Mouse (Mus musculus) E14TG2a.4 (cell line): ENCODE measurements around the gene 1700024P04Rik.
"Not testable (repeated sequence)": the region's sequence is repeated elsewhere in the genome, so short reads cannot be mapped to it uniquely, and the experiment has no call there.

Experiments used
- H3K27me3 ChIP-seq: 2 replicates; pipeline ENCODE4 v1.6.1; 2014; ENCODE audit warnings: low read length, control low read depth; ENCODE audit not compliant: insufficient read depth
- H3K36me3 ChIP-seq: 2 replicates; pipeline ENCODE4 v1.6.1; 2014; ENCODE audit warnings: low read length, control low read depth; ENCODE audit not compliant: insufficient read depth
- H3K4me1 ChIP-seq: replicated peaks from 2 replicates; pipeline ENCODE4 v1.6.1; 2014; ENCODE audit warnings: low read depth, low read length, control low read depth
- H3K4me3 ChIP-seq: replicated peaks from 2 replicates; pipeline ENCODE4 v1.5.1; 2014; ENCODE audit warnings: mild to moderate bottlenecking, low read length
- H3K9me3 ChIP-seq: 2 replicates; pipeline ENCODE4 v1.6.1; 2014; ENCODE audit warnings: low read length, control low read depth
- CTCF ChIP-seq: conservative IDR thresholded peaks from 2 replicates; pipeline ENCODE4 v1.5.1; 2014; ENCODE audit warnings: low read length
- NANOG ChIP-seq: IDR thresholded peaks from 2 replicates; pipeline ENCODE4 v1.6.1; 2014; ENCODE audit warnings: borderline replicate concordance, low read length, mixed read lengths
- POU5F1 ChIP-seq: IDR thresholded peaks from 2 replicates; pipeline ENCODE4 v1.6.1; 2014; ENCODE audit warnings: low read length, borderline replicate concordance

1700024P04Rik gene

DNA sequence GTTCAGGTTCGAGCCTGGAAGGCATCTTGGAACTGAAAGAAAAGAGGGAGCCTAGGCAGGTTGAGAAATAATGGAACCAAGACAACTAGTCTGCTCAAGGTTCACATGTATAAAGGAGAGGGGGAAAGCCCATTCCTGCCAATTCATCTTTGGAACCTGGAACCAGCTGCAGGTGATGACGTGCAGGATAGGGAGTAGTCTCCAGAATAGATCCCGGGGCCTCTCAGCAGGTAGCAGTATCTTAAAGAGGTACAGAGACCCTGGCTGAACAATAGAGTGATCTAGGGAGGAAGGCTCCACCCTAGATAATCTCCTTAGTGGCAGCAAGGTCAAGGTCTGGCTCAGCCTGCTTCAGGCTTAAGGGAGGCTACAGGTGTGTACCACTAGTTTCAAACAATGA is 8.3 kb downstream of the 1700024P04Rik start:
- H3K4me3 ChIP-seq, H3K36me3 ChIP-seq, H3K27me3 ChIP-seq: not testable (repeated sequence)
- TF ChIP-seq NANOG = peak; percentile 62
- H3K9me3 ChIP-seq = peaks cover 15% of the 10 kb centered on the region; the same call in 1 of the 2 replicates
- H3K4me1 ChIP-seq = peaks cover 27% of the 10 kb centered on the region

- no peak overlapping the region for H3K4me3 ChIP-seq
- 0 out of 2 replicates have a peak, but pooled peaks cover 3% of the 10 kb centered on the region for H3K9me3 ChIP-seq
- peaks cover 26% of the 10 kb centered on the region for H3K4me1 ChIP-seq
- TF ChIP-seq POU5F1 (no peak), NANOG (no peak)
- H3K36me3 ChIP-seq = no peaks in the 10 kb centered on the region
- no peaks in the 10 kb centered on the region for H3K27me3 ChIP-seq
Observed at GRCm38 (mm10) chr13:98972090-98972489, 12.3 kb downstream of the 1700024P04Rik start.

DNA sequence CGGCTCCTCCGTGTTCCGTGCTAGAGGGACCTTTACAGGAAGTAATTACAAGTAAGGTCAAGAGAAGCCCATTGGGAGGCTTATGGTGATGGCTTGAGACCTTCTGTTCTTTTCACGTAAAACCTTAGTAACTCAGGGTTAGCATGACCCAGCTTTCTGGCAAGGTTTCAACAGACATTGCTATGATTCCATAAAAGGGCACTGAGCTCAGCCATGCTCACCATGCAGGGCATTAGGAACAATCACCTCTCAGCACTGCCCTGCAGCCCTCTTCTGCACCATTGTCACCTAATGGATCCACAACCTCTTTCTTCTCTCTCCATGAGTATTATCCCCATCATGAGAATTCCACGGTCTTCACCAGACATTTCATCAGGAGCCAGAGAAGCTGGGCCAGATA is 12.7 kb downstream of the 1700024P04Rik start:
- no peak for TF ChIP-seq POU5F1
- peaks cover 22% of the 10 kb centered on the region for H3K4me1 ChIP-seq
- no peaks in the 10 kb centered on the region for H3K27me3 ChIP-seq
- H3K9me3 ChIP-seq = 0 out of 2 replicates have a peak, but pooled peaks cover 3% of the 10 kb centered on the region
- H3K4me3 ChIP-seq = no peak overlapping the region
- H3K36me3 ChIP-seq = no peaks in the 10 kb centered on the region

- Histone ChIP-seq H3K4me3 (no peak overlapping the region), H3K36me3 (no peaks in the 10 kb centered on the region), H3K9me3 (no peaks in the 10 kb centered on the region), H3K27me3 (no peaks in the 10 kb centered on the region), H3K4me1 (peaks cover 11% of the 10 kb centered on the region; the same call in 1 of the 2 replicates)
- no peak for TF ChIP-seq POU5F1
- no peak for TF ChIP-seq CTCF
Observed at GRCm38 (mm10) chr13:98968517-98968916, 15.8 kb downstream of the 1700024P04Rik start.

DNA sequence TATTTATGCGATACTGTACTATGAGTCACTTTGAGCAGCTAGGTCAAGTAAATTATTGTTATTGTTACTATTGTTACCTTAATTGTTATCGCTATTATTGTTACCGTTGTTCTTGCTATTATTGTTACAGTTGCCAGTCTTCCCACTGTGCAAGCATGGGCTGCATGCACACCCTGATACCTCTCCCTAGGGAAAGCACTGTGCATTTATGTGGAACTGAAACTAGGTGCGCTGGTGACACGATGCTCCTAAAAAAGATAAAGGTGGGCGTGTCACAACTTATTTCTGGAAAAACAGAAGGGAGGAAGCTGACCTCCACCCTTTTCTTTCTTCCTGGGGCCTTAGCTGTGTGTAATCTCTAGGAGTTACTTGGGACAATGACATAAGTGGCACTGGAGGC is 16.4 kb downstream of the 1700024P04Rik start:
- TF ChIP-seq CTCF (no peak), NANOG (no peak), POU5F1 (no peak)
- no peaks in the 10 kb centered on the region for H3K36me3 ChIP-seq
- no peaks in the 10 kb centered on the region for H3K9me3 ChIP-seq
- peaks cover 11% of the 10 kb centered on the region; the same call in 1 of the 2 replicates for H3K4me1 ChIP-seq
- no peak overlapping the region for H3K4me3 ChIP-seq
- no peaks in the 10 kb centered on the region for H3K27me3 ChIP-seq

GRCm38 (mm10) chr13:98966583-98966982 is 17.8 kb downstream of the 1700024P04Rik start:
- no peak for TF ChIP-seq CTCF
- TF ChIP-seq POU5F1 = no peak
- no peak for TF ChIP-seq NANOG
- peaks cover 11% of the 10 kb centered on the region; the same call in 1 of the 2 replicates for H3K4me1 ChIP-seq
- no peaks in the 10 kb centered on the region for H3K36me3 ChIP-seq
- H3K4me3 ChIP-seq = no peak overlapping the region
- no peaks in the 10 kb centered on the region for H3K27me3 ChIP-seq
- no peaks in the 10 kb centered on the region; the same call in 1 of the 2 replicates for H3K9me3 ChIP-seq

- no peak for TF ChIP-seq CTCF
- TF ChIP-seq POU5F1 = no peak
- no peak for TF ChIP-seq NANOG
- Histone ChIP-seq H3K36me3 (no peaks in the 10 kb centered on the region), H3K4me3 (no peak overlapping the region), H3K4me1 (peaks cover 11% of the 10 kb centered on the region; the same call in 1 of the 2 replicates), H3K27me3 (no peaks in the 10 kb centered on the region), H3K9me3 (no peaks in the 10 kb centered on the region; the same call in 1 of the 2 replicates)
Observed at GRCm38 (mm10) chr13:98963612-98964011, 20.8 kb downstream of the 1700024P04Rik start.

DNA sequence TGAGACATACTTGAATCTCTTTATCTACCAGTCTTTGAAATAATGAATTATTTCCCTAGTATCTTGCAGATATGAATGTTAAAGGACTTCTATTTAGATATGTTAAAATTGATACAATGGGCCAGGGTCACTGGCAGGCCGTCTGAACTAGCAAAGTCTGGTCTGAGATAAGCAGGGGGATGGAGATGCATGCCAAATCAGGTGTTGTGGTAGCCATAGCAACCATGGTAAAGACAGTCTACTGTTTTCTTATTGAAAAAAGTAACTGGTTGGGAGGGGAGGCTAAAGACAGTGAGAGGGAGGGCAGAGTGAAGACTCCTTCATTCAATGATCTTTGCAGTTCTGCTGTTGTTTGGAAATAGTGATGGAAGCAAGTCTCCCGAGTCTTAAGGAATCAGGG is 26.2 kb downstream of the 1700024P04Rik start:
- peaks cover 12% of the 10 kb centered on the region for H3K4me1 ChIP-seq
- TF ChIP-seq CTCF (no peak), POU5F1 (no peak), NANOG (no peak)
- no peaks in the 10 kb centered on the region; the same call in 1 of the 2 replicates for H3K9me3 ChIP-seq
- no peaks in the 10 kb centered on the region for H3K27me3 ChIP-seq
- no peaks in the 10 kb centered on the region for H3K36me3 ChIP-seq
- no peak overlapping the region for H3K4me3 ChIP-seq

- TF ChIP-seq POU5F1 (no peak), NANOG (no peak), CTCF (no peak)
- no peaks in the 10 kb centered on the region for H3K9me3 ChIP-seq
- no peak overlapping the region for H3K4me3 ChIP-seq
- H3K36me3 ChIP-seq = no peaks in the 10 kb centered on the region
- peaks cover 12% of the 10 kb centered on the region for H3K4me1 ChIP-seq
- H3K27me3 ChIP-seq = no peaks in the 10 kb centered on the region
Observed at GRCm38 (mm10) chr13:98956209-98956608, 28.2 kb downstream of the 1700024P04Rik start.

DNA sequence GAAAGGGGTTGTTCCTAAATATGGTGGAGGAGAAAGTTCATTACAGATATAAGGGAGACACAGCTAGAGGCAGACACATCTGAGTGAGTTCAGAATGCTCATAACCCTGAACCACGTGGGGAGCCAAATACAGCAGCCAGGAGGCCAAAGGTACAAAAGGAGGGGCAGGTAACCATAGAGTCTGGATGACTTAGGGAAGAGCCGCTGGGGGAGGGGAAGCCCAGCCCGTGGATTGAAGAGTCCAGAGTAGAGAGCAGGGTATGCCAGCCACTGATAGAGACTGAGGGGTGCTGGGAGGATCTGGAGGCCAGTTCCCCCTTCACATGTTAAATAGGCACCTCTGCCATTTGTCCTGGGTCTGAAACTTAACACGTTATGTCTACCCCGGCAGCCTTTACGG is 28.7 kb downstream of the 1700024P04Rik start:
- TF ChIP-seq NANOG = no peak
- no peak for TF ChIP-seq POU5F1
- TF ChIP-seq CTCF = no peak
- Histone ChIP-seq H3K27me3 (no peaks in the 10 kb centered on the region), H3K9me3 (no peaks in the 10 kb centered on the region), H3K36me3 (no peaks in the 10 kb centered on the region), H3K4me1 (peaks cover 12% of the 10 kb centered on the region), H3K4me3 (no peak overlapping the region)
